Mouse (Mus musculus): ENCODE results near the gene Cux2. TPM values are rescaled to one million over a fixed set of nuclear protein-coding genes. Genes with fewer than 3 reads are reported as not detected.
"Not testable (repeated sequence)": the region's sequence is repeated elsewhere in the genome, so short reads cannot be mapped to it uniquely, and the experiment has no call there.

The Cux2 gene
- polyA plus RNA-seq, 1 experiment from 2014 or later, result 17.4 TPM

DNA sequence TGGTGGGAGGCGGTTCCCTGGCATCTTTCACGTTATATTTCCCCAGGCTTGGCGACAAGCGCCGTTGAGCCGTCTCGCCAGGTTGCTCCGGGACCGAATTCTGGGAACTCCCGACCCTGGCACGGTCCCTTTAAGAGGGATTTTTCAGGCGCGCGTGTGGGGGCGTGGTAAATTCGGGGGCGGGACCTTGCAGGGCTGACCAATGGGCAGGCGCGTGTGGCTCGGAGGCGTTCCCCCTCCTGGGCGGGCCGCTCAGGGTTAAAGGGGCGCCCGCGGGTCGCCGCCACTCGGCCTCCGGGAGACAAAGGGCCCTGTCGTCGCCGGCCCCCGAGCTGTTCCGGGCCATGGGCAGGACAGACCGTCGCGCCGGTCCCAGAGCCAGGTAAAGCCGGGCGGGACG is 201.2 kb downstream of the Cux2 start, which contains the start of gene Pheta1:
TSS of gene Pheta1 (plus strand) at position 242 of the 400 bp plus-strand sequence.
- Histone ChIP-seq H3K9ac (ENCODE audit: low read depth, low read length) (peak within 1 kb of the TSS; percentile 72), H3K27ac (ENCODE audit: low read depth, low read length) (peak within 1 kb of the TSS; percentile 60), H3K9me3 (ENCODE audit: control insufficient read depth, low read length) (no peaks in the 10 kb centered on the region), H3K4me2 (replicated peaks; ENCODE audit: low read depth, low read length) (peak within 1 kb of the TSS; percentile 66), H3K36me3 (ENCODE audit: control insufficient read depth, insufficient read depth, low read length) (peaks cover 7% of the 10 kb centered on the region; the same call in 1 of the 2 replicates), H3K27me3 (ENCODE audit: control insufficient read depth, insufficient read depth, low read length) (peaks cover 11% of the 10 kb centered on the region), H3K4me3 (ENCODE audit: low read depth, low read length) (peak within 1 kb of the TSS; percentile 66), H3K4me1 (replicated peaks; ENCODE audit: control insufficient read depth, insufficient read depth, low read length) (peaks cover 19% of the 10 kb centered on the region)
- ATAC-seq (ENCODE audit: low FRiP score), result peak; percentile 90
- 0% methylated on average over 30 of the region's 42 CpGs for WGBS
- peak; percentile 95 for DNase-seq (ENCODE audit: low spot score)

DNA sequence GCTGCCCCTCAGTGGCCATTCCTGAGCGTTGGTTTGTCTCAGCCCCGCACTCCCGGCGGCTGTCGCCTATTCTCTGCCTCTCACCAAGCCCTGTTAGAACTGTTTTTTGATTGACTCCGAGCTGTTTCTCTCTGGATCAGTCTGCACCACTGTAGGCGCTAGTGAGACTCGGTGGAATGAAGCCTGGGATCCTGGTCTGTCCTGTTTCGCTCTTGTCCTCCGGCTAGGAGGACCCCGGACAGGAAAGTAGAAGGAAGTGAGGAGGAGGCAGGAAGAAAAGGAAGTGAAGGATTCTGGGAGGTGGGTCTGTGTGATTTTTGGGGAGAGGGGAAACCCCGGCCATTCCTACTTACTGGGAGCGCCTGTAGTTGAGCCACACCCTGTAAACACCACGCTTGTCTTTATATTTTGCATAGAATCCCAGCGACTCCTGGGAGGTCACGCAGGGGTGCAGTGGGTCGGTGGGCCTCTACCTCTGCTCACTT is 201.8 kb downstream of the Cux2 start:
- peaks cover 18% of the 10 kb centered on the region for H3K27me3 ChIP-seq (ENCODE audit: control insufficient read depth, insufficient read depth, low read length)
- DNase-seq (ENCODE audit: low spot score) (peak; percentile 71), ATAC-seq (ENCODE audit: low FRiP score) (peak; percentile 39; the same call in 1 of the 2 replicates)
- H3K27ac ChIP-seq (ENCODE audit: low read depth, low read length), result peak overlapping the region; percentile 60
- WGBS, result 0% methylated on average over 17 of the region's 17 CpGs
- peaks cover 7% of the 10 kb centered on the region; the same call in 1 of the 2 replicates for H3K36me3 ChIP-seq (ENCODE audit: control insufficient read depth, insufficient read depth, low read length)
- peak overlapping the region; percentile 66 for H3K4me2 ChIP-seq (replicated peaks; ENCODE audit: low read depth, low read length)
- peaks cover 19% of the 10 kb centered on the region for H3K4me1 ChIP-seq (replicated peaks; ENCODE audit: control insufficient read depth, insufficient read depth, low read length)
- H3K4me3 ChIP-seq (ENCODE audit: low read depth, low read length), result peak overlapping the region; percentile 66
- no peaks in the 10 kb centered on the region for H3K9me3 ChIP-seq (ENCODE audit: control insufficient read depth, low read length)
- peak overlapping the region; percentile 72 for H3K9ac ChIP-seq (ENCODE audit: low read depth, low read length)

DNA sequence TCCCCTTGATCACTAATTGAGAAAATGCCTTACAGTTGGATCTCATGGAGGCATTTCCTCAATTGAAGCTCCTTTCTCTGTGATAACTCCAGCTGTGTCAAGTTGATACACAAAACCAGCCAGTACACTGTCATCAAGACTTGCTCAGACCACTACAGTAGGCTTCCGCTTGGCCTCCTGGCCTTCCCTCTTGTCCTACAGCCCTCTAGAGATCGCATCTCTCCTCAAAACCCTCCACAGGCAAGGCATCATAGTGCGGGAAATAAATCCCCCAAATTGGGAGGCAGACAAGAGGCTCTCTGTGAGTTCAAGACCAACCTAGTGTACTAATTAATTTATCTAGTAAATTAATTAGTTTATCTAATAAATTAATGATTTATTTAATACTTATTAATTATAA is 202.6 kb downstream of the Cux2 start:
- ATAC-seq (ENCODE audit: low FRiP score), result not testable (repeated sequence)
- peaks cover 19% of the 10 kb centered on the region for H3K4me1 ChIP-seq (replicated peaks; ENCODE audit: control insufficient read depth, insufficient read depth, low read length)
- 87% methylated on average over 3 of the region's 3 CpGs for WGBS

DNA sequence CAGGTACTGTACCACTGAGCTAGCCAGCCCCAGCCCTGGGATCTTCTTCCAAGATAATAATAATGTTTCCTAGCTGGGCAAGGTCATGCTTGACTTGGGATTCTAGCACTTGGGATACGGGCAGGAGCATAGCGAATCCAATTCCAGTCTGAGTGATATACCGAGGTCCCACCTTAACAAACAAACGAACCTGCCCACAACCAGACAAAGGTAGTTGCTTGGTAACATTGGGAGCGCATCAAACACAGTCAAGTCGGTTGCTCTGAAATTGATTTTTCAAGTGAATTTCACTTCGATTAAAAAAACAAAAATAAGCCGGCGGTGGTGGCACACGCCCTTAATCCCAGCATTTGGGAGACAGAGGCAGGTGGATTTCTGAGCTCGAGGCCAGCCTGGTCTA is 203.6 kb downstream of the Cux2 start:
- ATAC-seq (ENCODE audit: low FRiP score) (no peak), DNase-seq (ENCODE audit: low spot score) (no peak)
- no peaks in the 10 kb centered on the region for H3K36me3 ChIP-seq (ENCODE audit: control insufficient read depth, insufficient read depth, low read length)
- whole genome bisulfite sequencing, result 78% methylated on average over 11 of the region's 11 CpGs
- H3K4me1 ChIP-seq (replicated peaks; ENCODE audit: control insufficient read depth, insufficient read depth, low read length), result peaks cover 19% of the 10 kb centered on the region
- no peak overlapping the region for H3K4me2 ChIP-seq (replicated peaks; ENCODE audit: low read depth, low read length)
- no peak overlapping the region for H3K27ac ChIP-seq (ENCODE audit: low read depth, low read length)
- no peaks in the 10 kb centered on the region for H3K9me3 ChIP-seq (ENCODE audit: control insufficient read depth, low read length)
- H3K9ac ChIP-seq (ENCODE audit: low read depth, low read length), result no peak overlapping the region
- H3K27me3 ChIP-seq (ENCODE audit: control insufficient read depth, insufficient read depth, low read length), result peaks cover 27% of the 10 kb centered on the region
- no peak overlapping the region for H3K4me3 ChIP-seq (ENCODE audit: low read depth, low read length)

More for the DNA sequence above, 202.6 kb downstream of the Cux2 start:
- not testable (repeated sequence) for H3K9ac ChIP-seq (ENCODE audit: low read depth, low read length); H3K4me2 ChIP-seq (replicated peaks; ENCODE audit: low read depth, low read length); H3K36me3 ChIP-seq (ENCODE audit: control insufficient read depth, insufficient read depth, low read length); DNase-seq (ENCODE audit: low spot score); H3K27ac ChIP-seq (ENCODE audit: low read depth, low read length); H3K9me3 ChIP-seq (ENCODE audit: control insufficient read depth, low read length); H3K4me3 ChIP-seq (ENCODE audit: low read depth, low read length)
- peaks cover 20% of the 10 kb centered on the region for H3K27me3 ChIP-seq (ENCODE audit: control insufficient read depth, insufficient read depth, low read length)

DNA sequence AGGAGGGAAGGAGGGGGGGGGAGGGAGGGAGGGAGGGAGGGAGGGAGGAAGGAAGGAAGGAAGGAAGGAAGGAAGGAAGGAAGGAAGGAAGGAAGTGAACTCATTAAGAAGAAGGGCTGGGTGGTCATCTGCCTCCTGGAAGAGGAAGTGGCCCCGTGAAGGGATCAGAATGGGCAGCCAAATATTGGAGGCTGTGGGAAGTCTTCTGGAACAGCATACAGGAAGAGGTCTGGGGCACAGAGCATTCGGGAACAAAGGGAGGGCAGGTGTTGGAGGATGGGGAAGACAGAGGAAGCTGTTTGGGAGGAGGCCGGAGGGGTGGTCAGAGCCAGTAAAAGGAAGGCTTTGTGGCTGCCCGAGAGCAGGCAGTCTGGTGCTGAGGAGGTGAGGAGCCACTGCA is 204.5 kb downstream of the Cux2 start:
- 34% methylated on average over 4 of the region's 4 CpGs for WGBS
- DNase-seq (ENCODE audit: low spot score) (no peak), ATAC-seq (ENCODE audit: low FRiP score) (no peak)
- no peak overlapping the region for H3K9ac ChIP-seq (ENCODE audit: low read depth, low read length)
- peaks cover 13% of the 10 kb centered on the region for H3K4me1 ChIP-seq (replicated peaks; ENCODE audit: control insufficient read depth, insufficient read depth, low read length)
- no peak overlapping the region for H3K27ac ChIP-seq (ENCODE audit: low read depth, low read length)
- peaks cover 27% of the 10 kb centered on the region for H3K27me3 ChIP-seq (ENCODE audit: control insufficient read depth, insufficient read depth, low read length)
- no peaks in the 10 kb centered on the region for H3K9me3 ChIP-seq (ENCODE audit: control insufficient read depth, low read length)
- H3K36me3 ChIP-seq (ENCODE audit: control insufficient read depth, insufficient read depth, low read length), result no peaks in the 10 kb centered on the region
- H3K4me2 ChIP-seq (replicated peaks; ENCODE audit: low read depth, low read length), result no peak overlapping the region
- no peak overlapping the region for H3K4me3 ChIP-seq (ENCODE audit: low read depth, low read length)

DNA sequence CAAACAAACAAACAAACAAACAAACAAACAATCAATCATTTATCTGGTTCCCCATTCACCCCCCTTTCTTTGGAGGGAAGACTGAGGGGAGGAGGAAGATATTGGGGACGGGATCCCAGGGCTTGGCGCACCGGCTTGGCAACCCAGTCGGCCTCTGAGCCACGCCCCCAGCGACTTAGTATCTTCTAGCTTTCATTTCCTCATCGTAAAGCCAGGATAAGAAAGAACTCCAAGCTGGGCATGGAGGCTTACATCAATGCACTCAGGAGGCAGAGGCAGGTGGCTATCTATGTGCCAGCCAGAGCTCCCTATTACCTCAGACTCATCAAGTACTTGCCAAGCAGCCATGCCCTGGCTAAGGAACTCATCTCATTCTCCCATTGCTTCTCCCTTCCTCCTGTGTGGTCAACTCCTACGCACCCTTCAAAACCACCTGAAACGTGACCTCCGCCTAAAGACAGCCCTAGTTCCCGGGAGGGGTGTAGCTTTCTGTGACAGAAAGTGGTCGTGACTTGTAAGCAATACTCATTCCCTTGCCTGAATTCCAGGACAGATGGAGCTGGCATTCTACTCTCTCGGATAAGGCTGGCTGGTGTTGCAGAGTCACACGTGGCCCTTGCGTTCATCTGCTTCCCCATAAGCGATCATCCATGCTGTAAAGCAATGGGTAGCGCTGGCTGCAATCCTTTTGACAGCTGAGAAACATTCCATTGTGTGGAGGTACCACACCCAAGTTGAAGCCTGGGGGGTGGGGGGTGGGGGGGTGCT is 206.6 kb downstream of the Cux2 start:
- DNase-seq (ENCODE audit: low spot score) (no peak), ATAC-seq (ENCODE audit: low FRiP score) (peak; percentile 41; the same call in 1 of the 2 replicates)
- H3K4me3 ChIP-seq (ENCODE audit: low read depth, low read length), result peak overlapping the region; percentile 36; the same call in 1 of the 2 replicates
- H3K27me3 ChIP-seq (ENCODE audit: control insufficient read depth, insufficient read depth, low read length), result peaks cover 39% of the 10 kb centered on the region
- H3K9me3 ChIP-seq (ENCODE audit: control insufficient read depth, low read length), result no peaks in the 10 kb centered on the region
- H3K9ac ChIP-seq (ENCODE audit: low read depth, low read length), result no peak overlapping the region; the same call in 1 of the 2 replicates
- peaks cover 5% of the 10 kb centered on the region for H3K4me1 ChIP-seq (replicated peaks; ENCODE audit: control insufficient read depth, insufficient read depth, low read length)
- H3K36me3 ChIP-seq (ENCODE audit: control insufficient read depth, insufficient read depth, low read length), result no peaks in the 10 kb centered on the region
- H3K4me2 ChIP-seq (replicated peaks; ENCODE audit: low read depth, low read length), result peak overlapping the region; percentile 73
- H3K27ac ChIP-seq (ENCODE audit: low read depth, low read length), result no peak overlapping the region
- WGBS, result 10% methylated on average over 17 of the region's 17 CpGs

DNA sequence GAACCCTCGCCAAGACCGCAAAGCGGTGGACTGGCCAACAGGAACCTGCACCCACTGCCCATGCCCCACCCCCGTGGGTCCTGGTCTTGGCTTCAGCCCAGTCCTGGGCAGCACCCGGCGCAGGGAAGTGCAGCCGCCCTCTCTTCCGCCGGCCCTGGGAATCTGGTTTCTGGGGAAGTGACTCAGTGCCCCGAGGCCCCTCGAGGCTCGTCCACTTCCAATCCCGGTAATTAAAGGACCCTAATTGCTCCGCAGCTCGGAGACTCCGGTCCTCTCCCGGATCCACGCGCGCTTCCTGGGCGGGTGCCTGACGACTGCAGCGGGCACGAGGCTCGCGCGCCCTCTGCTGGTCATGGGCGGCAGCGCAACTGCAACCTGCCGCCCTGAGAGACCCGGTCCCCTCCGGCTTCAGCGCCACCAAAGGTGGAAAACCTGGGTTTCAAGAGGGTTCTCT is 207.2 kb downstream of the Cux2 start:
- WGBS, result 1% methylated on average over 33 of the region's 33 CpGs
- peak; percentile 90 for DNase-seq (ENCODE audit: low spot score)
- Histone ChIP-seq H3K4me3 (ENCODE audit: low read depth, low read length) (peak overlapping the region; percentile 36), H3K27ac (ENCODE audit: low read depth, low read length) (no peak overlapping the region), H3K4me2 (replicated peaks; ENCODE audit: low read depth, low read length) (peak overlapping the region; percentile 73), H3K27me3 (ENCODE audit: control insufficient read depth, insufficient read depth, low read length) (peaks cover 44% of the 10 kb centered on the region), H3K36me3 (ENCODE audit: control insufficient read depth, insufficient read depth, low read length) (no peaks in the 10 kb centered on the region), H3K4me1 (replicated peaks; ENCODE audit: control insufficient read depth, insufficient read depth, low read length) (peaks cover under 1% of the 10 kb centered on the region; the same call in 1 of the 2 replicates), H3K9me3 (ENCODE audit: control insufficient read depth, low read length) (no peaks in the 10 kb centered on the region), H3K9ac (ENCODE audit: low read depth, low read length) (peak overlapping the region; percentile 12; the same call in 1 of the 2 replicates)
- peak; percentile 65 for ATAC-seq (ENCODE audit: low FRiP score)

DNA sequence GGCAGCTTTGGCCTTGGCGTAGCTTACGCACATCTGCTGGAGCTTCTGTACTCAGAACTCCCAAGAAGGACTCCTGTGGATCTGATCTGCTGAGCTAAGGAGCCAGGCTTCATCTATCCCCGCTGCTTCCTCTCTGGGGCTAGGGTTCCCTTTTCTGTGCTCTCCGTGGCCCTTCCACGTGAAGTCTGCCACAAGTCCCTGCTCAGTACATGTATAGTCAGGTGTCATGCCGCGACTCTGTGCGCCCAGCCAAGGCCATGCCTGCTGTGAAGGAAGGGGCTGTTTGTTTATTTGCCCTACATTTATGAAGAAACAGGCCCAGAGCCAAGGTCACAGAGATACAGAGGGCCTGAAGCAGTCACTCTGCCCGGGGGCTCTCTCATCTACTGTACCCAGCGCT is 207.9 kb downstream of the Cux2 start:
- peaks cover 50% of the 10 kb centered on the region for H3K27me3 ChIP-seq (ENCODE audit: control insufficient read depth, insufficient read depth, low read length)
- H3K27ac ChIP-seq (ENCODE audit: low read depth, low read length), result no peak overlapping the region
- H3K36me3 ChIP-seq (ENCODE audit: control insufficient read depth, insufficient read depth, low read length), result no peaks in the 10 kb centered on the region
- WGBS, result 38% methylated on average over 10 of the region's 10 CpGs
- ATAC-seq (ENCODE audit: low FRiP score) (no peak), DNase-seq (ENCODE audit: low spot score) (no peak)
- H3K4me1 ChIP-seq (replicated peaks; ENCODE audit: control insufficient read depth, insufficient read depth, low read length), result no peaks in the 10 kb centered on the region; the same call in 1 of the 2 replicates
- no peak overlapping the region for H3K4me2 ChIP-seq (replicated peaks; ENCODE audit: low read depth, low read length)
- no peaks in the 10 kb centered on the region for H3K9me3 ChIP-seq (ENCODE audit: control insufficient read depth, low read length)
- no peak overlapping the region for H3K9ac ChIP-seq (ENCODE audit: low read depth, low read length)
- H3K4me3 ChIP-seq (ENCODE audit: low read depth, low read length), result no peak overlapping the region

All from hindbrain, embryonic 11.5 days (tissue).